Mouse (Mus musculus) embryo, embryonic 10 days (tissue): ENCODE measurements around the gene Abl2.
A peak's percentile ranks its signal among the peaks of the same experiment; 100 is the strongest.

ENCODE experiments used
- DNase-seq: peaks from one replicate; pipeline ENCODE4 v3.0.0-alpha.2; 2015; ENCODE audit warnings: low spot score

Gene Abl2

GRCm38 (mm10) chr1:156584175-156584574 is 25.6 kb downstream of the Abl2 start:
- no peak for DNase-seq

- DNase-seq, result no peak
Observed at GRCm38 (mm10) chr1:156585512-156585911, 26.9 kb downstream of the Abl2 start.

GRCm38 (mm10) chr1:156589811-156590305 is 31.3 kb downstream of the Abl2 start:
- no peak for DNase-seq

GRCm38 (mm10) chr1:156590357-156590756 is 31.8 kb downstream of the Abl2 start:
- peak; percentile 47 for DNase-seq

GRCm38 (mm10) chr1:156593267-156593666 is 34.7 kb downstream of the Abl2 start:
- DNase-seq, result no peak

- no peak for DNase-seq
Observed at GRCm38 (mm10) chr1:156597089-156597488, 38.5 kb downstream of the Abl2 start.

GRCm38 (mm10) chr1:156602545-156602944 is 44.0 kb downstream of the Abl2 start:
- no peak for DNase-seq

- DNase-seq, result no peak
Observed at GRCm38 (mm10) chr1:156605094-156605866, 46.7 kb downstream of the Abl2 start.

GRCm38 (mm10) chr1:156605940-156606339 is 47.4 kb downstream of the Abl2 start:
- no peak for DNase-seq

- no peak for DNase-seq
Observed at GRCm38 (mm10) chr1:156608496-156608895, 49.9 kb downstream of the Abl2 start.

- no peak for DNase-seq
Observed at GRCm38 (mm10) chr1:156610257-156610656, 51.7 kb downstream of the Abl2 start.

GRCm38 (mm10) chr1:156613855-156614530 is 55.4 kb downstream of the Abl2 start:
- DNase-seq, result peak; percentile 86

GRCm38 (mm10) chr1:156614710-156615109 is 56.1 kb downstream of the Abl2 start:
- no peak for DNase-seq

- peak; percentile 76 for DNase-seq
Observed at GRCm38 (mm10) chr1:156615381-156616133, 57.0 kb downstream of the Abl2 start.

- peak; percentile 48 for DNase-seq
Observed at GRCm38 (mm10) chr1:156616989-156617598, 58.5 kb downstream of the Abl2 start.

- no peak for DNase-seq
Observed at GRCm38 (mm10) chr1:156617811-156618210, 59.2 kb downstream of the Abl2 start.

GRCm38 (mm10) chr1:156620292-156620909 is 61.8 kb downstream of the Abl2 start:
- DNase-seq, result no peak

- DNase-seq, result no peak
Observed at GRCm38 (mm10) chr1:156620951-156621350, 62.4 kb downstream of the Abl2 start.

GRCm38 (mm10) chr1:156624231-156624630 is 65.6 kb downstream of the Abl2 start:
- DNase-seq, result no peak

- peak; percentile 25 for DNase-seq
Observed at GRCm38 (mm10) chr1:156626729-156627128, 68.1 kb downstream of the Abl2 start.

GRCm38 (mm10) chr1:156629984-156630383 is 71.4 kb downstream of the Abl2 start:
- no peak for DNase-seq

- DNase-seq, result peak; percentile 22
Observed at GRCm38 (mm10) chr1:156630965-156631364, 72.4 kb downstream of the Abl2 start.
